Mouse (Mus musculus) liver, adult 10 weeks (tissue): ENCODE results near the gene Sox30. TPM values are rescaled to one million over a fixed set of nuclear protein-coding genes. Genes with fewer than 3 reads are reported as not detected.

Experiments
- polyA plus RNA-seq: library from polyadenylated mRNA; stranded (reverse); fragments of 350-450 nt; fragmentation: Illumina TruSeq; extraction: RNeasy Lipid Tissue Mini Kit (QIAGEN cat#74804); gene quantifications from one replicate; pipeline ENCODE4 v1.2.3, GENCODE M21; 2014; ENCODE audit warnings: low read depth, low replicate concordance

Gene Sox30
- polyA plus RNA-seq: not detected

GRCm38 (mm10) chr11:45979946-45980892 lies at the start of gene Sox30:
TSS of gene Sox30 (plus strand) at chr11:45980310.

DNA sequence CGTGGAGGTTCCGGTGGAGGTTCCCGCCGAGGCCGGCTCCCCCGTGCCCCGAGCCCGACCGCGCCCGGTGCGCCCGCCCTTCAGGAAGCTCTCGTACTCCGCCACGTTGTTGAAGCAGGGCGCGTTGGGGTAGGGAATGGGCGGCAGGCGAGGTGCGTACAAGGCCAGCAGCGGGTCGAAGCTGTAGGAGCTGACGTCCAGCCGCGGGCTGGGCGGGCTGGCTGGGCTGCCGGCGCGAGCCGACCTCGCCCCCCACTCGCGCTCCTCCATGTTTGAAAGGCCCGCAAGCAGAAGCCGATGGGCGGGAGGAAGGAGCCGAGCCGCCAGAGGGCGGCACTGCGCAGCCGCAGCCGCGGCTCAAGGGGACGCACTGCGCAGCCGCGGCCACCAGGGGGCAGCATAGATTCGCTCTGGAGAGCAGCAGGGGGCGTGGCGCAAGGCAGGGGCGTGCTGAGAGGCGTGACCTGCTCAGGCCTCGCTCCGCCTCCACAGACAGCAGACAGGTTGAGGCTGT lies 35.4 kb upstream of the Sox30 start, which contains the start of gene Lsm11:
Lsm11 (minus strand) TSS at position 293 of the 514 bp plus-strand sequence.

GRCm38 (mm10) chr11:45955127-45955627 lies 24.9 kb upstream of the Sox30 start, which contains the start of gene Thg1l:
TSS of gene Thg1l (minus strand) at chr11:45955494.

DNA sequence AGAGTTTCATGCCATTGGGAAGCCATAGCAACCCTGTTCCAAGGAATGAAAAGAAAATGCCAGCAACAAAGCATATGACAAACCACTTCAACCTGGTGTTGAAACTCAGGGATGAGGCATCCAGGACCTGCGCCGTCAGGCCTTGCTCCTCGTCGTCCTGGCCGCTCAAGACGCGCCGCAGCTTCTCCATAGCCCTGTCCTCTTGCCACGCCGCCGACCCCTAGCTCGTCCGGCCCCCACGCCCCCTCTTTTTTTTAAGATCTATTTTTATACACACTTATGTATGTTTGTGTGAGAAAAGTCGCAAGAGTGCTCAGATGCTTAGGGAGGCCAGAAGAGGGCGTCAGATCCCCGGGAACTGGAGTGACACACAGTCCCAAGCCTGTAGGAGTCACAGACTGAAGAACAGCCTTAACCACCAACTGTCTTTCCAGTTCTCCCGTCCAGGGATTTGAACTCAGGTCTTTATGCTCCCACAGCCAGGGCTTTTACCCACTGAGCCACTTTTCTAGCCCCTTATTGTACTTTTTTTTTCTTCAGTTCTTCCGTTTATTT lies 72.1 kb downstream of the Sox30 start, which contains the start of gene Gm12166:
Gm12166 (minus strand) TSS at position 217 of the 555 bp plus-strand sequence.

DNA sequence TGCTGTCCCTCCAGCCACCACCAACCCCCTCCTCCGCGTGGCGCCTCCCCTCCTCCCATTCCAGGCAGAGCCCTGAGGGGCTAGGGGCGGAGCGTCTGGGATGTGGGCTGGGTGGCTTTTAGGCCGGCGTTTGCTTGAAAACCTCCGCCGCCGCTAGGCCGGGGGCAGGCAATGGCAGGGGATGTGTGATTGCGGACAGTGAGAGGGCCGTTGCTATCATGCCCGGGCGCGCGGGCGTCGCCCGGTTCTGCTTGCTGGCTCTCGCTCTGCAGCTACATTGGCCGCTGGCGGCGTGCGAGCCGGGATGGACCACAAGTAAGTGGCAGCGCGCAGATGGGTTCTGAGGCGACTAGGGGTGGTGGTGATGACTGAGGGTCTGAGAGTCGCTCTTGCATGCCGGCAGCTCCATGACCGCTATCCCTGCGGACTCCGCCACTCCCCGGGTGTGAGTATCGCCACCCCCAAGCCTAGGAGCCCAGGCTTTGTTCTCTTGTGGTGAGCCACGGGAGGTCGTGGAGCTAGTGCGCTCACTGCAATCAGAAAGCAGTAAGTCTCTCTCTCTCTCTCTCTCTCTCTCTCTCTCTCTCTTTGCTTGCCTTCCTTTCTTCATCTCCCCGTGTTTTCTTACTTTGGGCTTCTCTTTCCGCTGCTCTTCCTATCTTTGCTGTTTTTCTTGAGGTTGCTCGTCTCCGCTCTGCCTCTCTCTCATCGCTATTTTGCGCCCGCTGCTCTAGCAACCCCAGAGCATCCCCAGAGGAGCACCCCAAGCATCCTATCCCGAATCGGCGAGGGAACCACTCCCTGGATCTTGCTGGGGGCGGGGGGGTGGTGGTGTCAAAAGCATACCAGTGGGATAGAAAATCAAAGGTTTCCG lies 76.0 kb downstream of the Sox30 start, which contains the start of gene Adam19:
Adam19 (plus strand) TSS at position 97 of the 874 bp plus-strand sequence.

Other genes with a start within 250 kb of the Sox30 start
- 42.1 TPM for gene Clint1, start 128.3 kb upstream of the Sox30 start, polyA plus RNA-seq
- 0.56 TPM for gene Lsm11, start 35.4 kb upstream of the Sox30 start, polyA plus RNA-seq
- gene Thg1l, start 24.8 kb upstream of the Sox30 start, polyA plus RNA-seq: 1.5 TPM
- 1.4 TPM for gene Gm12166, start 72.0 kb downstream of the Sox30 start, polyA plus RNA-seq
- gene Adam19, start 75.7 kb downstream of the Sox30 start, polyA plus RNA-seq: 0.61 TPM
- gene Nipal4, start 186.2 kb downstream of the Sox30 start, polyA plus RNA-seq: not detected